Comparison of ENCODE assay signal across 19 mouse cellular contexts in the genomic region with DNA sequence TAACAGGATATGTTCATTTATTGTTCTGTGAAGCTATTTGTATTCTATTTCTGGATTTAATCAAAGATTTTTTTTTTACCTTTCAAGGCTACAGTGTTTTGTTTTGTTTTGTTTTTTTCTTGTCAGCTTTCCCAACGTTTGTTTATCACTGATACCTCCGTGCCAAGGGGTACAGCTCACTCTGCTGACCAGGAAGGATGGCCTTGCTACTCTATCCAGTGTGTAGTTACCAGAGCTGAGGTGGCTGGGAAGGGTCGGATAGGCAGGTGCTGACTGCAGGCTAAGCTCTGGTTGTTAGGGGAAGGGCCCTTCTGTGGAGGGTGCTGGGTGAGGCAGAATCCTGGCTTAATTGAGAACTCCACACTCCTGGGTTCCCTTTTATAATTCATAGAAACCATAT. TPM values are rescaled to one million over a fixed set of nuclear protein-coding genes. Genes with fewer than 3 reads are reported as not detected.
DNase-seq lines count a peak whose midpoint lies in the region; TF ChIP-seq lines count a peak whose summit lies in the region.
"Had no signal": no experiment of that assay in that cellular context is flagged by ENCODE, and none has a peak within 500 bp of the region (broad histone marks: within the 10 kb centered on the region; RNA-seq: fewer than 3 reads in every experiment).

No protein-coding gene starts in this region.

- 0 out of 2 replicates have a peak overlapping the region, but pooled peaks have one; percentile 7 for H3K27ac ChIP-seq in liver, adult 2 months (replicated peaks; ENCODE audit: insufficient read depth, low read depth, low read length)
- H3K27ac ChIP-seq: embryonic facial prominence, embryonic 13.5 days; embryonic facial prominence, embryonic 15.5 days; forebrain, embryonic 10.5 days; forebrain, embryonic 12.5 days had no signal

- peaks cover 35% of the 10 kb centered on the region for H3K4me1 ChIP-seq in liver, adult 2 months (ENCODE audit: control insufficient read depth, insufficient read depth, low read length)

- peaks cover 36% of the 10 kb centered on the region for H3K79me2 ChIP-seq in liver, adult 2 months (ENCODE audit: control insufficient read depth, insufficient read depth, low read length)

- H3K36me3 ChIP-seq in liver, adult 2 months (ENCODE audit: control insufficient read depth, insufficient read depth, low read length), result peaks cover 5% of the 10 kb centered on the region; the same call in 1 of the 2 replicates
- H3K36me3 ChIP-seq: forebrain, embryonic 12.5 days had no signal

- H3K4me3 ChIP-seq in liver, adult 2 months (ENCODE audit: insufficient read depth, low read depth, low read length), result no peak overlapping the region
- H3K4me3 ChIP-seq: embryonic facial prominence, embryonic 13.5 days; embryonic facial prominence, embryonic 15.5 days; erythroblast, embryonic 14.5 days; forebrain, embryonic 10.5 days; forebrain, embryonic 12.5 days had no signal

- H3K27me3 ChIP-seq in liver, adult 2 months (ENCODE audit: control insufficient read depth, insufficient read depth, low read length), result no peaks in the 10 kb centered on the region
- H3K27me3 ChIP-seq: embryonic facial prominence, embryonic 13.5 days; embryonic facial prominence, embryonic 15.5 days had no signal

- peak; percentile 78 for DNase-seq in heart, adult 11 months
- DNase-seq in heart, adult 18-20 months, result no peak
- peak; percentile 75 for DNase-seq in liver, adult 2 months (ENCODE audit: extremely low read depth, low read depth, low spot score)
- DNase-seq in liver, result no peak
- DNase-seq in embryo, embryonic 10.5 days (ENCODE audit: low spot score), result no peak
- DNase-seq: adrenal gland, adult 2 months; adrenal gland, postnatal 10 days; adrenal gland, postnatal 25 days; cerebellum, adult 11-12 months; cerebellum, adult 2 months; cerebellum, adult 9-10 months; cerebellum, postnatal 10 days; cerebellum, postnatal 25 days; embryo, embryonic 11 days had no signal

- TF ChIP-seq CTCF in liver, adult 2 months (IDR thresholded peaks at IDR 0.05; ENCODE audit: low read depth, low read length), result no peak

- 6% methylated on average over 3 of the region's 3 CpGs for WGBS in liver, adult 2 months

- TF ChIP-seq POLR2A in liver, adult 2 months (IDR thresholded peaks at IDR 0.05; ENCODE audit: extremely low read depth, insufficient read depth, low read length), result no peak

- H3K9ac ChIP-seq in liver, adult 2 months (ENCODE audit: low read depth, low read length), result no peak overlapping the region
- H3K9ac ChIP-seq: embryonic facial prominence, embryonic 13.5 days; embryonic facial prominence, embryonic 15.5 days; forebrain, embryonic 12.5 days had no signal

RNA-seq across cellular contexts. Expression of a gene that starts 8.9 kb away (rescaled TPM):
- 10 to 100 TPM; 20.5 to 21.7 TPM for total RNA-seq in heart, adult 18-20 months (2021)
- total RNA-seq in liver, adult 2 months (2014; rRNA removed), result 6.1 and 7.7 TPM in 2 replicates
- 2.1 and 2.5 TPM in 2 replicates for polyA plus RNA-seq in liver, adult 2 months (2012; rRNA removed)

RNA-seq across cellular contexts. Expression of a gene that starts 9.3 kb away (rescaled TPM):
- 10 to 100 TPM; 12.4 to 15.0 TPM for total RNA-seq in heart, adult 18-20 months (2021)
- 13.8 and 15.9 TPM in 2 replicates for total RNA-seq in liver, adult 2 months (2014; rRNA removed)
- polyA plus RNA-seq in liver, adult 2 months (2012; rRNA removed), result 5.1 and 6.4 TPM in 2 replicates

RNA-seq across cellular contexts. Expression of a gene that starts 38.6 kb away (rescaled TPM):
- total RNA-seq in heart, adult 18-20 months (2021), result under 1 TPM; 0.12 to 0.39 TPM
- 0.13 and 0.18 TPM in 2 replicates for total RNA-seq in liver, adult 2 months (2014; rRNA removed)
- not detected in 2 replicates for polyA plus RNA-seq in liver, adult 2 months (2012; rRNA removed)

Comparison
In these comparisons a context has a peak if more than half of its experiments do, and no peak if none do; other contexts are left out.
1. DNase-seq: peak in heart, adult 11 months (single experiment) and liver, adult 2 months (single experiment); none in heart, adult 18-20 months (0 of 2), liver (single experiment) and embryo, embryonic 10.5 days (single experiment).